Mouse (Mus musculus) liver, adult 2 months (tissue): ENCODE measurements around the gene Lefty2.

Experiments
- CTCF ChIP-seq: fragments of 200-500 bp; IDR thresholded peaks from 2 replicates; pipeline ENCODE4 v1.5.1; 2011; ENCODE audit warnings: low read depth, low read length, control low read depth
- POLR2A ChIP-seq: fragments of 200-500 bp; IDR thresholded peaks from 2 replicates; pipeline ENCODE4 v1.6.1; 2011; ENCODE audit warnings: low read length, control low read depth; ENCODE audit not compliant: insufficient read depth; ENCODE audit errors: extremely low read depth

- TF ChIP-seq POLR2A (no peak), CTCF (no peak)
Observed at GRCm38 (mm10) chr1:180934467-180935419, 41.8 kb downstream of the Lefty2 start, which contains the start of gene Lefty1.
